Mouse (Mus musculus) liver, embryonic 16.5 days (tissue): Measurements from ENCODE around the gene Rce1. TPM values are rescaled to one million over a fixed set of nuclear protein-coding genes. Genes with fewer than 3 reads are reported as not detected.
A peak's percentile ranks its signal among the peaks of the same experiment; 100 is the strongest.

Source experiments
- ATAC-seq: fragments of 200-750 bp; cut with Nextera tagmentation; 2 replicates; pipeline ENCODE4 v1.8.0; 2017; ENCODE audit warnings: low read depth, mild to moderate bottlenecking, moderate number of reproducible peaks, moderate library complexity
- H3K27ac ChIP-seq: fragments of 300-500 bp; sonication (generic); 2 replicates; pipeline ENCODE4 v1.5.1; 2014; ENCODE audit warnings: mild to moderate bottlenecking, low read length
- H3K27me3 ChIP-seq: fragments of 300-500 bp; sonication (generic); 2 replicates; pipeline ENCODE4 v1.6.1; 2014; ENCODE audit warnings: low read depth, low read length, mixed read lengths; ENCODE audit not compliant: control insufficient read depth, insufficient read depth
- H3K36me3 ChIP-seq: fragments of 300-500 bp; sonication (generic); 2 replicates; pipeline ENCODE4 v1.6.1; 2014; ENCODE audit warnings: mild to moderate bottlenecking; ENCODE audit not compliant: control insufficient read depth, insufficient read depth
- H3K4me1 ChIP-seq: fragments of 300-500 bp; sonication (generic); 2 replicates; pipeline ENCODE4 v1.6.1; 2014; ENCODE audit warnings: low read depth, low read length, mixed read lengths; ENCODE audit not compliant: control insufficient read depth
- H3K4me2 ChIP-seq: fragments of 300-500 bp; sonication (generic); 2 replicates; pipeline ENCODE4 v1.6.1; 2014; ENCODE audit warnings: low read depth, low read length, mixed read lengths
- H3K4me3 ChIP-seq: fragments of 300-500 bp; sonication (generic); 2 replicates; pipeline ENCODE4 v1.5.1; 2014; ENCODE audit warnings: low read depth, mild to moderate bottlenecking, low read length
- H3K9ac ChIP-seq: fragments of 300-500 bp; sonication (generic); 2 replicates; pipeline ENCODE4 v1.6.1; 2014; ENCODE audit warnings: low read depth, low read length
- H3K9me3 ChIP-seq: fragments of 300-500 bp; sonication (generic); replicated peaks from 2 replicates; pipeline ENCODE4 v1.6.1; 2016; ENCODE audit warnings: low read length; ENCODE audit not compliant: control insufficient read depth
- WGBS: fragments of 180-500 bp; shearing (Covaris S2); extraction: QIAGEN DNeasy Blood & Tissue Kit; methylation state at CpG from one replicate; pipeline ENCODE4 v1.1.7; 2014; ENCODE audit not compliant: insufficient replicate concordance; 5-methylcytosine and 5-hydroxymethylcytosine counted together
- polyA plus RNA-seq: library from polyadenylated mRNA; unstranded; fragments of >200 nt; fragmentation: Nextera tagmentation; extraction: Ambion mirVana; gene quantifications from 2 replicates; pipeline ENCODE4 v1.2.1, GENCODE M21; 2015

Rce1 gene
- polyA plus RNA-seq, 1 experiment from 2014 or later, result 23.5 TPM

GRCm38 (mm10) chr19:4625829-4626535 is 541 bp upstream of the Rce1 start:
- Histone ChIP-seq H3K4me3 (peak overlapping the region; percentile 89), H3K27me3 (no peaks in the 10 kb centered on the region), H3K36me3 (peaks cover 16% of the 10 kb centered on the region; the same call in 1 of the 2 replicates), H3K9ac (peak overlapping the region; percentile 97), H3K4me1 (peaks cover 16% of the 10 kb centered on the region), H3K27ac (peak overlapping the region; percentile 87), H3K9me3 (no peaks in the 10 kb centered on the region), H3K4me2 (peak overlapping the region; percentile 93)
- WGBS, result 1% methylated on average over 35 of the region's 35 CpGs
- ATAC-seq, result peak; percentile 68

- Histone ChIP-seq H3K27me3 (no peaks in the 10 kb centered on the region), H3K4me3 (peak overlapping the region; percentile 89), H3K4me1 (peaks cover 16% of the 10 kb centered on the region), H3K4me2 (peak overlapping the region; percentile 93), H3K27ac (peak overlapping the region; percentile 87), H3K36me3 (peaks cover 20% of the 10 kb centered on the region), H3K9ac (peak overlapping the region; percentile 97), H3K9me3 (no peaks in the 10 kb centered on the region)
- ATAC-seq, result peak; percentile 11
- 20% methylated on average over 4 of the region's 4 CpGs for WGBS
Observed at GRCm38 (mm10) chr19:4624406-4625178, 849 bp downstream of the Rce1 start.

DNA sequence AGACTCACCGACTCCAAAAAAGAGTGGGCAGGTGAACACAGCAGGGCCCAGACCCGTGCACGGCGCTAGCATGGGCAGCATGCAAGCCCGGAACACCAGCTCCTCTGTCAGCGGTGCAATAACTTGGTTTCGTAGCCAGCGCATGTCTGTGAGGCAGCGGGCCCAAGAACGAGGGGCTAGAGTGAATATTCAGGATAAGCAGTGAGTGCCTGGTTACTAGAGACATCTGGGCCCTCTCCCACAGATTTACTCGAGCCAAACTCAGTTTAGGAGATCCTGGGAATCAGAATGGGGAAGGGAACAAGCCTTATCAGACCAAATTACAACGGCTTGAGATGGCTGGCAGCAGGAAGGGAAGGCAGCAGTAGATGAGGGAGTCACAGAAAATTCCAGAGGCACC is 1.4 kb downstream of the Rce1 start:
- Histone ChIP-seq H3K4me3 (no peak overlapping the region), H3K27me3 (no peaks in the 10 kb centered on the region), H3K4me2 (no peak overlapping the region), H3K9ac (no peak overlapping the region), H3K9me3 (no peaks in the 10 kb centered on the region), H3K36me3 (peaks cover 25% of the 10 kb centered on the region), H3K27ac (no peak overlapping the region), H3K4me1 (peaks cover 16% of the 10 kb centered on the region)
- 91% methylated on average over 12 of the region's 12 CpGs for WGBS
- no peak for ATAC-seq

GRCm38 (mm10) chr19:4623419-4623818 is 2.0 kb downstream of the Rce1 start:
- Histone ChIP-seq H3K36me3 (peaks cover 28% of the 10 kb centered on the region), H3K4me3 (no peak overlapping the region), H3K4me2 (no peak overlapping the region), H3K9ac (no peak overlapping the region), H3K27ac (no peak overlapping the region), H3K27me3 (no peaks in the 10 kb centered on the region), H3K4me1 (peaks cover 16% of the 10 kb centered on the region), H3K9me3 (no peaks in the 10 kb centered on the region)
- ATAC-seq, result no peak
- 83% methylated on average over 9 of the region's 9 CpGs for WGBS

DNA sequence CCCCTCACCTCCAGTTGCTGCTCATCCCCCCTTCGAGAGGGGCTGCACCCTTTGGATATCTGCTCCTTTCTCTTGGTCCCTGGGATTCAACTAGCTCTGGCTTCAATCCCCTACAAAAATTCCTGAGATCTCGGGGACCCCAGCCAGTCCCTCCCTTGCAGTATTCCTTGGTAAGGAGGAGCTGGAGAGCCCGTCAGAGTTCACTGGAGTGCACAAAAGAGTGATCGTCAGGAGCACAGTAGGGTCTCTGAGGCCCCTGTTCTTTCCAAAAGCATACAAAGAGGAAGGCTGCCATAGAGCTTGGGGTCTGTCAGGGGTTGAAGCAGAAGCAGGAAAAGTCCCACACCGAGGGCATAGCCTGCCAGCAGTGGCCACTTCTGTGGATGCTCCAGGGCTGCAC is 2.7 kb downstream of the Rce1 start:
- ATAC-seq, result no peak
- Histone ChIP-seq H3K9ac (no peak overlapping the region), H3K27me3 (no peaks in the 10 kb centered on the region), H3K27ac (no peak overlapping the region), H3K4me3 (no peak overlapping the region), H3K9me3 (no peaks in the 10 kb centered on the region), H3K36me3 (peaks cover 28% of the 10 kb centered on the region), H3K4me2 (no peak overlapping the region), H3K4me1 (peaks cover 16% of the 10 kb centered on the region)
- WGBS, result 74% methylated on average over 5 of the region's 5 CpGs

- 81% methylated on average over 7 of the region's 7 CpGs for WGBS
- Histone ChIP-seq H3K27me3 (0 out of 2 replicates have a peak, but pooled peaks cover 4% of the 10 kb centered on the region), H3K36me3 (peaks cover 28% of the 10 kb centered on the region), H3K9me3 (no peaks in the 10 kb centered on the region), H3K4me3 (no peak overlapping the region), H3K4me2 (no peak overlapping the region), H3K9ac (no peak overlapping the region), H3K27ac (no peak overlapping the region), H3K4me1 (peaks cover 13% of the 10 kb centered on the region)
- no peak for ATAC-seq
Observed at GRCm38 (mm10) chr19:4620721-4621120, 4.7 kb downstream of the Rce1 start.

GRCm38 (mm10) chr19:4619461-4619860 is 6.0 kb downstream of the Rce1 start:
- ATAC-seq, result no peak
- WGBS, result 75% methylated on average over 10 of the region's 10 CpGs
- no peaks in the 10 kb centered on the region for H3K9me3 ChIP-seq
- peaks cover 28% of the 10 kb centered on the region for H3K36me3 ChIP-seq
- H3K4me3 ChIP-seq, result no peak overlapping the region
- peaks cover 11% of the 10 kb centered on the region for H3K27me3 ChIP-seq
- H3K9ac ChIP-seq, result no peak overlapping the region
- no peak overlapping the region for H3K4me2 ChIP-seq
- H3K27ac ChIP-seq, result no peak overlapping the region
- H3K4me1 ChIP-seq, result peaks cover 20% of the 10 kb centered on the region

DNA sequence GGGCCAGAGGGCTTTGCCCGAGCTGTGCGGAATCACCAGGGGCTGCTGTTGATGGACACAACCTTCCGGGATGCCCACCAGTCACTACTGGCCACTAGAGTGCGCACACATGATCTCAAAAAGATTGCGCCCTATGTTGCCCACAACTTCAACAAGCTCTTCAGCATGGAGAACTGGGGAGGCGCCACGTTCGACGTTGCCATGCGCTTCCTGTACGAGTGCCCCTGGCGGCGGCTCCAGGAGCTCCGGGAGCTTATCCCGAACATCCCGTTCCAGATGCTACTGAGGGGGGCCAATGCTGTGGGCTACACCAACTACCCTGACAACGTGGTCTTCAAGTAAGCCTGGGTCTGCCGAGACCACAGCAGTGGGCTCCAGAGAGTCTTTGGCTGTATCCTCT is 7.3 kb downstream of the Rce1 start:
- Histone ChIP-seq H3K27me3 (peaks cover 12% of the 10 kb centered on the region), H3K9ac (no peak overlapping the region), H3K9me3 (no peaks in the 10 kb centered on the region), H3K36me3 (peaks cover 25% of the 10 kb centered on the region), H3K4me3 (no peak overlapping the region), H3K4me2 (no peak overlapping the region), H3K27ac (no peak overlapping the region), H3K4me1 (peaks cover 19% of the 10 kb centered on the region)
- ATAC-seq, result no peak
- 34% methylated on average over 18 of the region's 18 CpGs for WGBS

DNA sequence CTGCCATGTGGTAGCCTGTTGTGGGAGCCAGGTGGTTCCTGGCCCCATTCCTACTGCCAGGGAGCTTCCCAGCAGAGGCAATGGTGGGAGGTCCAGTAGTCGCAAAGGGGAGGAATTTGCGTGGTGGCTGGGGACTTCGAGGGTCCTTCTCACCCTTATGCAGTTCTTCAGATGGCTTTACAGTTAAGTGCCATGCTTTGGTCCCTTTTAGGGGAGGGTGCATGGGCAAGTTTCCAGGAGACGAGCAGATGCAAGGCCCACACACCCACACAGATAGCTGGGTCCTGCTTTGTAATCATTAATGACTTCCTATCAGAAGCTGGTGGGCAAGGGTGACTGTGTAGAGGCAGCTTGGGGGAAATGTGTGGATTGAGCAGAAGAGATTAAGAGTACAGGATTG is 8.9 kb downstream of the Rce1 start:
- ATAC-seq, result no peak
- no peaks in the 10 kb centered on the region for H3K9me3 ChIP-seq
- peaks cover 19% of the 10 kb centered on the region for H3K4me1 ChIP-seq
- peaks cover 16% of the 10 kb centered on the region for H3K36me3 ChIP-seq
- no peak overlapping the region for H3K4me3 ChIP-seq
- 36% methylated on average over 4 of the region's 4 CpGs for WGBS
- H3K4me2 ChIP-seq, result no peak overlapping the region
- H3K27ac ChIP-seq, result no peak overlapping the region
- H3K27me3 ChIP-seq, result peaks cover 12% of the 10 kb centered on the region
- H3K9ac ChIP-seq, result no peak overlapping the region
